Mouse (Mus musculus): ENCODE results near the gene Iqgap3. TPM values are rescaled to one million over a fixed set of nuclear protein-coding genes. Genes with fewer than 3 reads are reported as not detected.

Iqgap3 gene
- polyA plus RNA-seq, 1 experiment from 2014 or later = 31.2 TPM

DNA sequence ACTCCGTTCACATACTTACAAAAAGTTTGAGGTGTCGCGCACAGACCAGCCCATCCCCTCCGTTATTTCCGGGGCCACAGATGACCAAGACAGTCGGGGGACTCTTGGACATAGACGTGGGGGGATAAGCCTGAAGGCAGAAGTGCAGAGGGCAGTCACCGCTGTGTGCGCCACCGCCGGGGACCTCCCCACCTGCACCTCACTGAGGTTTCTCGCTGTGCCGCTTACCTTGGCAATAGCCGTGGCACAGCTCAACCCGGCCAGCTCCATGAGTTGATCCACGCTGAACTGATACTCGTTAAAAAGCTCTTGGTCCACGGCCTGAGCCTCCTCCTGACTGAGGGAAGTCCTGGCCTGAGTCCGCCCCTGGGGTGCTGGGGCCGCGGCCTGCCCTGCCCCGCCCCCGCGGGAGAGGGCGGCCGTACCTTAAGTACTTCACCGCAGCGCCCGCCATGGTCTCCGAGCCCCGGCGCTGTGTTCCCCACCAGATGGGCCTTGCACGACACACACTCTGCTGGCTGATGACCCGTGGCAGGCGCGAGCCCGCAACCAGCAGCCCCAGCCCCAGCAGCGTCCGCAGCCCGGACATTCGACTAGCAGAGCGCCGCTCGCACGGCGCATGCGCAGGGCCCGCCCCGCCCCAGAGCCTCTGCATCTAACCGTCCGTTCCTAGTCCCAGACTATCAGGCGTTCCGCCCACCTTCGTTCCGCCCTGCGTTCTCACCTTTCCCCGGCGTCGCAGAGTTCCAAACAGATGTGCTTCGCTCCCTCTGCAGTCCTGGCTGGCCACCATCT is 23.7 kb upstream of the Iqgap3 start, which contains the start of gene Naxe:
Gene Naxe, minus strand, starts transcription at position 594 of the 795 bp plus-strand sequence.
- Histone ChIP-seq H3K9ac (peak within 1 kb of the TSS; percentile 88), H3K36me3 (ENCODE audit: insufficient read depth) (peaks cover 27% of the 10 kb centered on the region), H3K4me1 (ENCODE audit: insufficient read depth) (no peaks in the 10 kb centered on the region), H3K4me2 (peak within 1 kb of the TSS; percentile 89), H3K4me3 (ENCODE audit: low read depth, low read length) (peak within 1 kb of the TSS; percentile 87), H3K27me3 (ENCODE audit: insufficient read depth, low read length) (no peaks in the 10 kb centered on the region), H3K27ac (ENCODE audit: low read depth) (peak within 1 kb of the TSS; percentile 61; the same call in 1 of the 2 replicates), H3K9me3 (ENCODE audit: low read depth, low read length) (no peaks in the 10 kb centered on the region)
- DNase-seq (peak; percentile 95), ATAC-seq (ENCODE audit: insufficient read depth) (peak; percentile 95)
- WGBS = under 1% methylated on average over 60 of the region's 60 CpGs
- no peak for TF ChIP-seq CTCF (IDR thresholded peaks at IDR 0.05; ENCODE audit: low read depth)

- H3K27ac ChIP-seq (ENCODE audit: low read depth) = no peak overlapping the region
- ATAC-seq (ENCODE audit: insufficient read depth) (peak; percentile 52; the same call in 1 of the 2 replicates), DNase-seq (peak; percentile 71)
- no peak overlapping the region for H3K9ac ChIP-seq
- no peak for TF ChIP-seq CTCF (IDR thresholded peaks at IDR 0.05; ENCODE audit: low read depth)
- no peaks in the 10 kb centered on the region for H3K4me1 ChIP-seq (ENCODE audit: insufficient read depth)
- 9% methylated on average over 2 of the region's 2 CpGs for WGBS
- no peaks in the 10 kb centered on the region for H3K9me3 ChIP-seq (ENCODE audit: low read depth, low read length)
- no peaks in the 10 kb centered on the region for H3K36me3 ChIP-seq (ENCODE audit: insufficient read depth)
- no peak overlapping the region for H3K4me2 ChIP-seq
- no peak overlapping the region for H3K4me3 ChIP-seq (ENCODE audit: low read depth, low read length)
- no peaks in the 10 kb centered on the region for H3K27me3 ChIP-seq (ENCODE audit: insufficient read depth, low read length)
Measured at GRCm38 (mm10) chr3:88068386-88068785, 13.4 kb upstream of the Iqgap3 start.

- no peak overlapping the region for H3K4me3 ChIP-seq (ENCODE audit: low read depth, low read length)
- H3K27me3 ChIP-seq (ENCODE audit: insufficient read depth, low read length) = no peaks in the 10 kb centered on the region
- WGBS = under 1% methylated on average over 5 of the region's 5 CpGs
- no peaks in the 10 kb centered on the region for H3K36me3 ChIP-seq (ENCODE audit: insufficient read depth)
- peak; percentile 95 for TF ChIP-seq CTCF (IDR thresholded peaks at IDR 0.05; ENCODE audit: low read depth)
- ATAC-seq (ENCODE audit: insufficient read depth) (peak; percentile 74; the same call in 1 of the 2 replicates), DNase-seq (peak; percentile 92)
- no peak overlapping the region for H3K27ac ChIP-seq (ENCODE audit: low read depth)
- no peaks in the 10 kb centered on the region for H3K9me3 ChIP-seq (ENCODE audit: low read depth, low read length)
- H3K4me1 ChIP-seq (ENCODE audit: insufficient read depth) = no peaks in the 10 kb centered on the region
- no peak overlapping the region for H3K9ac ChIP-seq
- H3K4me2 ChIP-seq = no peak overlapping the region
Measured at GRCm38 (mm10) chr3:88071783-88072182, 10.0 kb upstream of the Iqgap3 start.

DNA sequence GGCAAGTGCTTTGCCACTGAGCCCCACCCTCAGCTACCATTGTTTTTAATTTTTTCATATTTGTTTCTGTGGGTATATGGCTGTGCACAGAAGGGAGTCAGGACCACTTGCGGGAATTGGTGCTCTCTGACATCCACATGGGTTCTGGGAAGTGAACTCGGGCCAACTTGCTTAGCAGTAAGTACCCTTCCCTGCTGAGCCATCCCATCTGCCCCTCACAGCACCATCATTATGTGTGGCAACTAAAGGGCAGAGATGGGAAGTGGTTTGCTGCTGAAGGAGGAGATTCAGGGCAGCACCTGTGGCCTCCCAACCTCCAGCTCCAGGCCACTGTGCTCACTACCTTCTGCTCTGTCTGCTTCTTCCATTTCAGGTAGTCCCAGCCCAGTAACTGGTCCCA is 8.1 kb upstream of the Iqgap3 start:
- no peak for DNase-seq
- TF ChIP-seq CTCF (IDR thresholded peaks at IDR 0.05; ENCODE audit: low read depth) = no peak
- H3K9me3 ChIP-seq (ENCODE audit: low read depth, low read length) = no peaks in the 10 kb centered on the region
- no peaks in the 10 kb centered on the region for H3K27me3 ChIP-seq (ENCODE audit: insufficient read depth, low read length)
- H3K9ac ChIP-seq = no peak overlapping the region
- WGBS = 58% methylated on average over 2 of the region's 2 CpGs
- H3K4me3 ChIP-seq (ENCODE audit: low read depth, low read length) = no peak overlapping the region
- no peaks in the 10 kb centered on the region for H3K4me1 ChIP-seq (ENCODE audit: insufficient read depth)
- no peak overlapping the region for H3K4me2 ChIP-seq
- H3K27ac ChIP-seq (ENCODE audit: low read depth) = no peak overlapping the region
- no peaks in the 10 kb centered on the region for H3K36me3 ChIP-seq (ENCODE audit: insufficient read depth)
- no peak for ATAC-seq (ENCODE audit: insufficient read depth)

GRCm38 (mm10) chr3:88074351-88074750 is 7.4 kb upstream of the Iqgap3 start:
- no peaks in the 10 kb centered on the region for H3K27me3 ChIP-seq (ENCODE audit: insufficient read depth, low read length)
- H3K36me3 ChIP-seq (ENCODE audit: insufficient read depth) = no peaks in the 10 kb centered on the region
- ATAC-seq (ENCODE audit: insufficient read depth) (no peak), DNase-seq (no peak)
- TF ChIP-seq CTCF (IDR thresholded peaks at IDR 0.05; ENCODE audit: low read depth) = no peak
- no peak overlapping the region for H3K4me2 ChIP-seq
- no peaks in the 10 kb centered on the region for H3K9me3 ChIP-seq (ENCODE audit: low read depth, low read length)
- H3K4me1 ChIP-seq (ENCODE audit: insufficient read depth) = no peaks in the 10 kb centered on the region
- H3K4me3 ChIP-seq (ENCODE audit: low read depth, low read length) = no peak overlapping the region
- 65% methylated on average over 2 of the region's 2 CpGs for WGBS
- H3K27ac ChIP-seq (ENCODE audit: low read depth) = no peak overlapping the region
- no peak overlapping the region for H3K9ac ChIP-seq

GRCm38 (mm10) chr3:88074766-88075165 is 7.0 kb upstream of the Iqgap3 start:
- no peak for ATAC-seq (ENCODE audit: insufficient read depth)
- DNase-seq = no peak
- no peaks in the 10 kb centered on the region for H3K27me3 ChIP-seq (ENCODE audit: insufficient read depth, low read length)
- no peak for TF ChIP-seq CTCF (IDR thresholded peaks at IDR 0.05; ENCODE audit: low read depth)
- no peaks in the 10 kb centered on the region for H3K4me1 ChIP-seq (ENCODE audit: insufficient read depth)
- H3K27ac ChIP-seq (ENCODE audit: low read depth) = no peak overlapping the region
- WGBS = 74% methylated on average over 8 of the region's 8 CpGs
- H3K4me2 ChIP-seq = no peak overlapping the region
- no peak overlapping the region for H3K4me3 ChIP-seq (ENCODE audit: low read depth, low read length)
- H3K9me3 ChIP-seq (ENCODE audit: low read depth, low read length) = no peaks in the 10 kb centered on the region
- no peak overlapping the region for H3K9ac ChIP-seq
- H3K36me3 ChIP-seq (ENCODE audit: insufficient read depth) = no peaks in the 10 kb centered on the region

GRCm38 (mm10) chr3:88077441-88077840 is 4.3 kb upstream of the Iqgap3 start:
- DNase-seq (no peak), ATAC-seq (ENCODE audit: insufficient read depth) (no peak)
- Histone ChIP-seq H3K9ac (no peak overlapping the region), H3K4me1 (ENCODE audit: insufficient read depth) (no peaks in the 10 kb centered on the region), H3K9me3 (ENCODE audit: low read depth, low read length) (no peaks in the 10 kb centered on the region), H3K27me3 (ENCODE audit: insufficient read depth, low read length) (no peaks in the 10 kb centered on the region), H3K4me3 (ENCODE audit: low read depth, low read length) (no peak overlapping the region), H3K4me2 (no peak overlapping the region), H3K27ac (ENCODE audit: low read depth) (no peak overlapping the region), H3K36me3 (ENCODE audit: insufficient read depth) (no peaks in the 10 kb centered on the region)
- no peak for TF ChIP-seq CTCF (IDR thresholded peaks at IDR 0.05; ENCODE audit: low read depth)
- 34% methylated on average over 8 of the region's 8 CpGs for WGBS

All from lung, embryonic 14.5 days (tissue).